Mouse (Mus musculus) liver (tissue): ENCODE measurements around the gene Hdac5.
A peak's percentile ranks its signal among the peaks of the same experiment; 100 is the strongest.

Experiments
- DNase-seq: peaks from one replicate; pipeline ENCODE4 v3.0.0-alpha.2; 2020; ENCODE audit warnings: mixed read lengths

The Hdac5 gene

GRCm38 (mm10) chr11:102236022-102236421 lies 6.1 kb upstream of the Hdac5 start:
- no peak for DNase-seq

- no peak for DNase-seq
Measured at GRCm38 (mm10) chr11:102229331-102229953, 524 bp downstream of the Hdac5 start.

- no peak for DNase-seq
Measured at GRCm38 (mm10) chr11:102228646-102229268, 1.2 kb downstream of the Hdac5 start.

GRCm38 (mm10) chr11:102228191-102228545 lies 1.8 kb downstream of the Hdac5 start:
- DNase-seq: no peak

GRCm38 (mm10) chr11:102227270-102228190 lies 2.4 kb downstream of the Hdac5 start:
- DNase-seq: no peak

GRCm38 (mm10) chr11:102226067-102226978 lies 3.6 kb downstream of the Hdac5 start:
- no peak for DNase-seq

- no peak for DNase-seq
Measured at GRCm38 (mm10) chr11:102225221-102225620, 4.7 kb downstream of the Hdac5 start.

GRCm38 (mm10) chr11:102224686-102225085 lies 5.3 kb downstream of the Hdac5 start:
- DNase-seq: peak; percentile 69

- DNase-seq: peak; percentile 74
Measured at GRCm38 (mm10) chr11:102223166-102223565, 6.8 kb downstream of the Hdac5 start.

- DNase-seq: no peak
Measured at GRCm38 (mm10) chr11:102221954-102222351, 8.0 kb downstream of the Hdac5 start.

GRCm38 (mm10) chr11:102221243-102221953 lies 8.6 kb downstream of the Hdac5 start:
- no peak for DNase-seq

GRCm38 (mm10) chr11:102220451-102220850 lies 9.5 kb downstream of the Hdac5 start:
- DNase-seq: no peak

GRCm38 (mm10) chr11:102219994-102220346 lies 10.0 kb downstream of the Hdac5 start:
- DNase-seq: no peak

GRCm38 (mm10) chr11:102219247-102219993 lies 10.5 kb downstream of the Hdac5 start:
- no peak for DNase-seq

GRCm38 (mm10) chr11:102218783-102219182 lies 11.2 kb downstream of the Hdac5 start:
- DNase-seq: peak; percentile 90

- no peak for DNase-seq
Measured at GRCm38 (mm10) chr11:102217876-102218430, 12.0 kb downstream of the Hdac5 start.

GRCm38 (mm10) chr11:102217396-102217795 lies 12.6 kb downstream of the Hdac5 start:
- no peak for DNase-seq

GRCm38 (mm10) chr11:102216886-102217240 lies 13.1 kb downstream of the Hdac5 start:
- no peak for DNase-seq

- DNase-seq: no peak
Measured at GRCm38 (mm10) chr11:102216056-102216885, 13.7 kb downstream of the Hdac5 start.

GRCm38 (mm10) chr11:102215511-102215910 lies 14.5 kb downstream of the Hdac5 start:
- DNase-seq: no peak
